Mouse (Mus musculus) liver, postnatal 0 days (tissue): ENCODE data around the gene Slc24a1. TPM values are rescaled to one million over a fixed set of nuclear protein-coding genes. Genes with fewer than 3 reads are reported as not detected.

Source experiments
- ATAC-seq: fragments of 200-750 bp; cut with Nextera tagmentation; 2 replicates; pipeline ENCODE4 v1.8.0; 2017; ENCODE audit warnings: mild to moderate bottlenecking, moderate library complexity
- DNase-seq: peaks from one replicate; pipeline ENCODE4 v3.0.0-alpha.2; 2016
- H3K27ac ChIP-seq: fragments of 300-500 bp; sonication (generic); 2 replicates; pipeline ENCODE4 v1.5.1; 2014; ENCODE audit warnings: antibody characterized with exemption, moderate library complexity, mild to moderate bottlenecking, low read depth
- H3K27me3 ChIP-seq: fragments of 300-500 bp; sonication (generic); 2 replicates; pipeline ENCODE4 v1.6.1; 2014; ENCODE audit warnings: low read length, control low read depth, mixed read lengths; ENCODE audit not compliant: insufficient read depth
- H3K36me3 ChIP-seq: fragments of 300-500 bp; sonication (generic); replicated peaks from 2 replicates; pipeline ENCODE4 v1.6.1; 2014; ENCODE audit warnings: mild to moderate bottlenecking, control low read depth, low read length, moderate library complexity, mixed read lengths; ENCODE audit not compliant: insufficient read depth
- H3K4me1 ChIP-seq: fragments of 300-500 bp; sonication (generic); 2 replicates; pipeline ENCODE4 v1.6.1; 2014; ENCODE audit warnings: antibody characterized with exemption, mild to moderate bottlenecking, control low read depth; ENCODE audit not compliant: insufficient read depth
- H3K4me2 ChIP-seq: fragments of 300-500 bp; sonication (generic); 2 replicates; pipeline ENCODE4 v1.6.1; 2014; ENCODE audit warnings: low read depth, mild to moderate bottlenecking, low read length, moderate library complexity, mixed read lengths
- H3K4me3 ChIP-seq: fragments of 300-500 bp; sonication (generic); 2 replicates; pipeline ENCODE4 v1.5.1; 2014; ENCODE audit warnings: low read depth, low read length
- H3K9ac ChIP-seq: fragments of 300-500 bp; sonication (generic); replicated peaks from 2 replicates; pipeline ENCODE4 v1.6.1; 2014; ENCODE audit warnings: mild to moderate bottlenecking, moderate library complexity
- H3K9me3 ChIP-seq: fragments of 300-500 bp; sonication (generic); 2 replicates; pipeline ENCODE4 v1.6.1; 2016; ENCODE audit warnings: mild to moderate bottlenecking, control low read depth, low read length, mixed read lengths
- CTCF ChIP-seq: sonication (generic); IDR thresholded peaks from 2 replicates; pipeline ENCODE4 v1.5.1; 2016; ENCODE audit warnings: antibody characterized with exemption, low read depth
- EP300 ChIP-seq: IDR thresholded peaks from 2 replicates; pipeline ENCODE4 v1.6.1; 2016; ENCODE audit warnings: antibody characterized with exemption, low read depth, mild to moderate bottlenecking
- WGBS: fragments of 180-500 bp; shearing (Covaris S2); extraction: QIAGEN DNeasy Blood & Tissue Kit; methylation state at CpG from one replicate; pipeline ENCODE4 v1.1.7; 2014; ENCODE audit not compliant: insufficient replicate concordance; 5-methylcytosine and 5-hydroxymethylcytosine counted together
- microRNA-seq: library from miRNA; unstranded; fragments of <30 nt; microRNA quantifications from one replicate; pipeline ENCODE4, GENCODE M21; 2016
- polyA plus RNA-seq: library from polyadenylated mRNA; unstranded; fragments of >200 nt; fragmentation: Nextera tagmentation; extraction: Ambion mirVana; gene quantifications from 2 replicates; pipeline ENCODE4 v1.2.1, GENCODE M21; 2015

The Slc24a1 gene
- polyA plus RNA-seq, 1 experiment from 2014 or later, result 0.04 TPM

DNA sequence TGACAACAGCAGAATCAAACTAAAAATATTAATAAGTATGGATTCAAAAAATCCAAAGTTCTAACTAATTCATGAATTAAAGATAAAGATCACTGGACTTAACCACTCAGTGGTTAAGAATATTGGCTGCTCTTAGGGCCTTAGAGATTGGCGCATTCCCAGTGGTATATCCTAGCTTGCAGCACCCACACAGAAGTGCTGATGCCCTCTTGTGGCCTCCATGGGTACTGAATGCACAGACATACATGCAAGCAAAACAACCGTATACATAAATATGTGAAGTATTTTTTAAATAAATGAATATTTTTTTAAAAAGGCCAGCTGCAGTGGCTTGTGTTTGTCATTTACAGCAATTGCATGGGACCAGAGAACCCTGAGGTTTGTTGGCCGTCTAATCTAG is 48.0 kb downstream of the Slc24a1 start:
- Histone ChIP-seq H3K27ac (no peak overlapping the region), H3K4me3 (no peak overlapping the region), H3K9me3 (no peaks in the 10 kb centered on the region), H3K27me3 (no peaks in the 10 kb centered on the region), H3K4me1 (no peaks in the 10 kb centered on the region), H3K4me2 (no peak overlapping the region), H3K9ac (no peak overlapping the region), H3K36me3 (peaks cover 74% of the 10 kb centered on the region)
- ATAC-seq, result no peak
- peak; percentile 76 for DNase-seq
- TF ChIP-seq CTCF, result peak; percentile 86
- TF ChIP-seq EP300, result no peak
- 71% methylated on average over 3 of the region's 3 CpGs for WGBS

DNA sequence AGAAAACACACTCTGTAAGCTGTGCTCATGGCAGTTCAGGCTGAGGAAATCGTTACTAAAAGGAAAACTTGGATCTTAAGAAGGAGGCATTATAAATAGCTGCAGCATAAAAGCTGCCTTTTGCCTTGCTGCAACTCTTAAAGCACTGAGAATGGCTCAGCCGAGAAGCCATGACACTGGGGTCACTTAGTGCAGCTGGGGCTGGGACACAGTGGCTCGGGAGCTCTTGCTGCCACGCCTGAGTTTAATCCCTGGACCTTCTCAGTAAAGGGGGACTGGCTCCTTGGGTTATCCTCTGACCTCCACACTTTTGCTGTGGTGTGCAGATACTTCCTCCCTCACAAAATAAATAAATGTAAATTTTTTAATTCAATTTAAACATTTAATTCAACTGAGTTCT is 48.5 kb downstream of the Slc24a1 start:
- Histone ChIP-seq H3K36me3 (peaks cover 75% of the 10 kb centered on the region), H3K4me1 (no peaks in the 10 kb centered on the region), H3K27me3 (no peaks in the 10 kb centered on the region), H3K27ac (no peak overlapping the region), H3K4me3 (no peak overlapping the region), H3K9ac (no peak overlapping the region), H3K4me2 (no peak overlapping the region), H3K9me3 (no peaks in the 10 kb centered on the region)
- WGBS, result 73% methylated on average over 4 of the region's 4 CpGs
- no peak for TF ChIP-seq CTCF
- TF ChIP-seq EP300, result no peak
- DNase-seq (no peak), ATAC-seq (no peak)

DNA sequence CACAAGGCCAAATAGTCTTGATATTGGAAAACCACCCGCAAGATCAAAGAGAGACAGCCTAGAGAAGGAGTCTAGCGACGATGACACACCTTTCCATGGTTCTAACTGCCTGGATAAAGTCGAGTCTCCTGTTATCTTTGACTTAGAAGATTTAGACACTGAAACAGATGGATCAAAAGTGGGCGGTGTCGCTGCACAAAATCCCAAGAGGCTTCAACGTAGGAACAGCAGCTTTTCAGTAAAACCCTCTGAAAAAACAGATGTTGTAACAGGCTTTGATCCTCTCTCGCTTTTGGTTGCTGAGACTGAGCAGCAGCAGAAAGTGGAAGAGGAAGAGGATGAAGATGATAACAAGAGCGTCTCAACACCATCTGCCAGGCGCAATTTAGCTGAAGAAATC is 54.8 kb downstream of the Slc24a1 start:
- TF ChIP-seq CTCF (no peak), EP300 (no peak)
- no peak overlapping the region for H3K4me3 ChIP-seq

DNA sequence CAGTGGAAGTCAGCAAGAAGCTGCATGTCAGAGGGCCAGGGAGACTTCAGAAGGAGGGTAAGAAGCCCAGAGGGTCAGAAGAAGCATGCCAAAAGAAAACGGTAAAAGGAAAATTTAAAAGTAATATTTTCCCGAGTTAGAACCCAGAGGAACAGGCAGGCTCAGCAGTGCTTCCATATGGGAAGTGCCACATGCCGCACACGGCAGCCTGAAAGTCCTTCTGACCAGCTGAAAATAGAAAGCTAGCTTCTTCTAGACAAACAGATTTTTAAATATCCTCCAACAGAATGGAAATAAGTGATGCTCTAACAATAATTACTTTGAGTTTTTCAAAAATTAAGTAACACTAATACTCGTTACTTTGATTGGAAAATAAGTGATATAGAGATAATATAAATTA is 65.4 kb downstream of the Slc24a1 start:
- no peak for DNase-seq
- Histone ChIP-seq H3K9me3 (no peaks in the 10 kb centered on the region), H3K27me3 (no peaks in the 10 kb centered on the region), H3K4me3 (no peak overlapping the region), H3K4me2 (no peak overlapping the region), H3K27ac (no peak overlapping the region), H3K4me1 (no peaks in the 10 kb centered on the region), H3K36me3 (peaks cover 54% of the 10 kb centered on the region), H3K9ac (no peak overlapping the region)
- no peak for ATAC-seq
- 87% methylated on average over 5 of the region's 5 CpGs for WGBS
- TF ChIP-seq EP300, result no peak
- no peak for TF ChIP-seq CTCF

More for the DNA sequence above, 54.8 kb downstream of the Slc24a1 start:
- Histone ChIP-seq H3K9me3 (no peaks in the 10 kb centered on the region), H3K4me1 (no peaks in the 10 kb centered on the region), H3K36me3 (peaks cover 78% of the 10 kb centered on the region), H3K4me2 (no peak overlapping the region), H3K27me3 (no peaks in the 10 kb centered on the region), H3K9ac (no peak overlapping the region), H3K27ac (no peak overlapping the region)
- WGBS, result 87% methylated on average over 10 of the region's 10 CpGs
- ATAC-seq (no peak), DNase-seq (no peak)

Small RNAs within 50 kb of the gene (microRNA-seq; reads per million reads assigned to microRNA genes)
- not detected for gene Gm25640

Other genes starting within 250 kb of the Slc24a1 start
- gene Rab11a, start 213.8 kb downstream of the Slc24a1 start, polyA plus RNA-seq, result 331 and 349 TPM in 2 replicates
- gene Dennd4a, start 140.3 kb downstream of the Slc24a1 start, polyA plus RNA-seq, result 13.7 TPM in 2 replicates
- gene Ints14, start 9.3 kb upstream of the Slc24a1 start, polyA plus RNA-seq, result 10.5 and 11.1 TPM in 2 replicates
- gene Hacd3, start 70.1 kb upstream of the Slc24a1 start, polyA plus RNA-seq, result 98.6 and 108 TPM in 2 replicates
- 9.2 and 10.6 TPM in 2 replicates for gene Dpp8, start 80.8 kb upstream of the Slc24a1 start, polyA plus RNA-seq
- gene Igdcc4, start 149.9 kb upstream of the Slc24a1 start, polyA plus RNA-seq, result 5.8 and 6.0 TPM in 2 replicates
- gene Igdcc3, start 189.6 kb upstream of the Slc24a1 start, polyA plus RNA-seq, result not detected in 2 replicates
- gene Parp16, start 243.7 kb upstream of the Slc24a1 start, polyA plus RNA-seq, result 11.7 and 12.0 TPM in 2 replicates